Comparison of ENCODE assay signal across 8 mouse cellular contexts in genomic region chr10:121477433-121477832, GRCm38 (mm10). TPM values are rescaled to one million over a fixed set of nuclear protein-coding genes. Genes with fewer than 3 reads are reported as not detected.
A peak's percentile ranks its signal among the peaks of the same experiment; 100 is the strongest.
DNase-seq lines count a peak whose midpoint lies in the region; ATAC-seq and TF ChIP-seq lines count a peak whose summit lies in the region.

No protein-coding gene starts in this region.

- peaks cover 22% of the 10 kb centered on the region for H3K27me3 ChIP-seq in forebrain, embryonic 10.5 days (ENCODE audit: poor library complexity, severe bottlenecking)
- H3K27me3 ChIP-seq in forebrain, postnatal 0 days (ENCODE audit: insufficient read depth, low read length), result no peaks in the 10 kb centered on the region; the same call in 1 of the 2 replicates
- H3K27me3 ChIP-seq in ES-Bruce4 (ENCODE audit: control insufficient read depth, insufficient read depth, low read length, poor library complexity, severe bottlenecking), result no peaks in the 10 kb centered on the region
- H3K27me3 ChIP-seq in heart, postnatal 0 days (ENCODE audit: control insufficient read depth, insufficient read depth, low read length), result no peaks in the 10 kb centered on the region
- H3K27me3 ChIP-seq in liver, embryonic 15.5 days, result peaks cover 19% of the 10 kb centered on the region

- no peak overlapping the region; the same call in 1 of the 2 replicates for H3K4me2 ChIP-seq in forebrain, postnatal 0 days (ENCODE audit: low read depth)
- peak overlapping the region; percentile 72 for H3K4me2 ChIP-seq in heart, postnatal 0 days (ENCODE audit: low read depth, low read length)
- peak overlapping the region; percentile 96 for H3K4me2 ChIP-seq in liver, embryonic 15.5 days

- peaks cover 50% of the 10 kb centered on the region for H3K4me1 ChIP-seq in forebrain, embryonic 10.5 days
- no peaks in the 10 kb centered on the region for H3K4me1 ChIP-seq in forebrain, postnatal 0 days (ENCODE audit: insufficient read depth)
- peaks cover 3% of the 10 kb centered on the region for H3K4me1 ChIP-seq in ES-Bruce4 (ENCODE audit: control insufficient read depth, insufficient read depth, low read length)
- peaks cover 31% of the 10 kb centered on the region for H3K4me1 ChIP-seq in heart, postnatal 0 days (ENCODE audit: control insufficient read depth, insufficient read depth)
- H3K4me1 ChIP-seq in liver, embryonic 15.5 days (replicated peaks), result peaks cover 51% of the 10 kb centered on the region

- peak; percentile 36 for DNase-seq in forebrain, embryonic 10.5 days (ENCODE audit: extremely low spot score, low spot score)
- no peak for DNase-seq in forebrain, postnatal 0 days
- DNase-seq in heart, postnatal 0 days (ENCODE audit: low spot score), result no peak
- no peak for DNase-seq in layer of hippocampus, adult 2 months (ENCODE audit: low spot score in 2 of 2)
- no peak for DNase-seq in layer of hippocampus, adult 9-11 months
- DNase-seq in urinary bladder, postnatal 36 days (ENCODE audit: low spot score in 2 of 2), result no peak

- peak overlapping the region; percentile 67; the same call in 1 of the 2 replicates for H3K4me3 ChIP-seq in forebrain, embryonic 10.5 days
- no peak overlapping the region for H3K4me3 ChIP-seq in forebrain, postnatal 0 days (ENCODE audit: low read depth, low read length)
- peak overlapping the region; percentile 60 for H3K4me3 ChIP-seq in ES-Bruce4 (ENCODE audit: low read depth, low read length)
- peak overlapping the region; percentile 84 for H3K4me3 ChIP-seq in heart, postnatal 0 days (ENCODE audit: low read depth, low read length)
- H3K4me3 ChIP-seq in liver, embryonic 15.5 days (replicated peaks), result peak overlapping the region; percentile 68; the same call in 1 of the 2 replicates
- H3K4me3 ChIP-seq in layer of hippocampus, adult 2 months, result no peak overlapping the region

- H3K9ac ChIP-seq in forebrain, postnatal 0 days, result no peak overlapping the region
- H3K9ac ChIP-seq in ES-Bruce4 (ENCODE audit: low read depth, poor library complexity, severe bottlenecking), result peak overlapping the region; percentile 42
- H3K9ac ChIP-seq in heart, postnatal 0 days (replicated peaks; ENCODE audit: low read depth, low read length), result peak overlapping the region; percentile 53
- peak overlapping the region; percentile 53; the same call in 1 of the 2 replicates for H3K9ac ChIP-seq in liver, embryonic 15.5 days

- no peak for TF ChIP-seq POLR2A in ES-Bruce4 (IDR thresholded peaks at IDR 0.05; ENCODE audit: insufficient read depth, low read length)

- peak overlapping the region; percentile 89 for H3K27ac ChIP-seq in forebrain, embryonic 10.5 days
- no peak overlapping the region for H3K27ac ChIP-seq in forebrain, postnatal 0 days (ENCODE audit: low read depth, low read length)
- peak overlapping the region; percentile 59 for H3K27ac ChIP-seq in ES-Bruce4 (ENCODE audit: insufficient read depth, low read length)
- H3K27ac ChIP-seq in heart, postnatal 0 days (ENCODE audit: low read depth), result peak overlapping the region; percentile 73
- peak overlapping the region; percentile 90 for H3K27ac ChIP-seq in liver, embryonic 15.5 days (replicated peaks)
- H3K27ac ChIP-seq in layer of hippocampus, adult 2 months, result no peak overlapping the region; the same call in 1 of the 2 replicates

- ATAC-seq in forebrain, postnatal 0 days, result no peak
- no peak for ATAC-seq in heart, postnatal 0 days (ENCODE audit: insufficient read depth, low read depth)
- ATAC-seq in liver, embryonic 15.5 days (ENCODE audit: insufficient read depth), result no peak

- no peaks in the 10 kb centered on the region for H3K36me3 ChIP-seq in forebrain, embryonic 10.5 days (replicated peaks)
- no peaks in the 10 kb centered on the region for H3K36me3 ChIP-seq in forebrain, postnatal 0 days (ENCODE audit: insufficient read depth)
- no peaks in the 10 kb centered on the region for H3K36me3 ChIP-seq in ES-Bruce4 (ENCODE audit: control insufficient read depth, insufficient read depth, low read length, poor library complexity, severe bottlenecking)
- H3K36me3 ChIP-seq in heart, postnatal 0 days (replicated peaks; ENCODE audit: control insufficient read depth, insufficient read depth, low read length), result no peaks in the 10 kb centered on the region
- no peaks in the 10 kb centered on the region for H3K36me3 ChIP-seq in liver, embryonic 15.5 days (replicated peaks)

- TF ChIP-seq CTCF in forebrain, postnatal 0 days (IDR thresholded peaks at IDR 0.05; ENCODE audit: low read depth), result no peak
- TF ChIP-seq CTCF in ES-Bruce4 (IDR thresholded peaks at IDR 0.05; ENCODE audit: low read depth, low read length), result no peak
- TF ChIP-seq CTCF in heart, postnatal 0 days (IDR thresholded peaks at IDR 0.05; ENCODE audit: low read depth), result no peak
- no peak for TF ChIP-seq CTCF in layer of hippocampus, adult 2 months (conservative IDR thresholded peaks at IDR 0.05)

- H3K9me3 ChIP-seq in forebrain, embryonic 10.5 days, result no peaks in the 10 kb centered on the region
- no peaks in the 10 kb centered on the region for H3K9me3 ChIP-seq in forebrain, postnatal 0 days (ENCODE audit: low read length)
- no peaks in the 10 kb centered on the region for H3K9me3 ChIP-seq in ES-Bruce4 (replicated peaks; ENCODE audit: control insufficient read depth, insufficient read depth, low read length, poor library complexity, severe bottlenecking)
- H3K9me3 ChIP-seq in heart, postnatal 0 days (replicated peaks; ENCODE audit: control insufficient read depth, low read length), result no peaks in the 10 kb centered on the region
- no peaks in the 10 kb centered on the region for H3K9me3 ChIP-seq in liver, embryonic 15.5 days (replicated peaks)

- whole genome bisulfite sequencing in forebrain, embryonic 10.5 days, result 8% methylated on average over 10 of the region's 10 CpGs
- WGBS in forebrain, postnatal 0 days, result 20% methylated on average over 10 of the region's 10 CpGs
- WGBS in heart, postnatal 0 days, result 18% methylated on average over 10 of the region's 10 CpGs
- WGBS in liver, embryonic 15.5 days (ENCODE audit: insufficient replicate concordance), result 16% methylated on average over 10 of the region's 10 CpGs

- no peak for TF ChIP-seq EP300 in ES-Bruce4 (IDR thresholded peaks at IDR 0.05; ENCODE audit: insufficient read depth, low read depth, low read length)
- TF ChIP-seq EP300 in heart, postnatal 0 days (IDR thresholded peaks at IDR 0.05; ENCODE audit: low read depth), result no peak

RNA-seq across cellular contexts. Expression of gene Rassf3, which starts 1.3 kb away (rescaled TPM):
- 10.6 and 12.2 TPM in 2 replicates for polyA plus RNA-seq in forebrain, embryonic 10.5 days (2016; fragmentation: Nextera tagmentation; extraction: Ambion mirVana)
- total RNA-seq in forebrain, postnatal 0 days (2014; rRNA removed), result 5.0 and 5.9 TPM in 2 replicates
- 3.2 and 3.5 TPM in 2 replicates for polyA plus RNA-seq in forebrain, postnatal 0 days (2015; fragmentation: Nextera tagmentation; extraction: Ambion mirVana)
- 41.7 and 46.6 TPM in 2 replicates for polyA plus RNA-seq in ES-Bruce4 (2011; ENCODE audit: insufficient read depth, insufficient read length, low read depth, missing spikeins)
- 27.9 and 32.3 TPM in 2 replicates for total RNA-seq in heart, postnatal 0 days (2014; rRNA removed; ENCODE audit: low replicate concordance)
- polyA plus RNA-seq in heart, postnatal 0 days (2015; fragmentation: Nextera tagmentation; extraction: Ambion mirVana), result 22.0 and 23.4 TPM in 2 replicates
- 11.3 and 11.9 TPM in 2 replicates for polyA plus RNA-seq in liver, embryonic 15.5 days (2015; fragmentation: Nextera tagmentation; extraction: Ambion mirVana)
- total RNA-seq in layer of hippocampus, adult 2 months (2021), result 1 to 10 TPM; 8.8 to 9.3 TPM

Comparison
In these comparisons a context has a peak if more than half of its experiments do, and no peak if none do; other contexts are left out.
1. H3K27ac ChIP-seq: peak in forebrain, embryonic 10.5 days (single experiment), ES-Bruce4 (single experiment), heart, postnatal 0 days (single experiment) and liver, embryonic 15.5 days (single experiment); none in forebrain, postnatal 0 days (single experiment) and layer of hippocampus, adult 2 months (single experiment).
2. H3K4me3 ChIP-seq: peak in forebrain, embryonic 10.5 days (single experiment), ES-Bruce4 (single experiment), heart, postnatal 0 days (single experiment) and liver, embryonic 15.5 days (single experiment); none in forebrain, postnatal 0 days (single experiment) and layer of hippocampus, adult 2 months (single experiment).